Mouse (Mus musculus): Measurements from ENCODE around the gene Txndc11.

DNA sequence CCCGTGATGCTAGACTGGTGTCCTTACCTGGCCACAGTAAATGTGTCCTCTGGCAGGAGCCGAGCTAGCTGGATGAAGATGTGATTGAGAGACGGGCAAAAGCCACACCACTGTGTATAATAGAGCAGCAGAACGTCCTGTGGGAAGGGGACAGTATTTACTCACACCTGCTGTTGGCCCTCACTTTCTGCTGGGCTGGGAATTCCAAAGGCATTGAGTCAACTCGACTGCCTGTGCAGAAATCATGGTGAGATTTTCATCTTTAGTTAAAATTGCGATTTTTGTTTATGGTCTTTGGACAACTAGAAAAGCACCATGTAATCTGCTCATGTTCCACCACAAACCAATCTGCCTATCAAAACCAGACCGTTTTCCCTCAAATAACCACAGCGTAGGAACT, 50.3 kb downstream of the Txndc11 start:
- TF ChIP-seq POLR2A (IDR thresholded peaks at IDR 0.05; ENCODE audit: insufficient read length, low read depth), result no peak
- TF ChIP-seq MAX (IDR thresholded peaks at IDR 0.05; ENCODE audit: low read depth), result no peak
- peak in 1 of 3 experiments; percentile 34 for TF ChIP-seq MYOG (IDR thresholded peaks at IDR 0.05; ENCODE audit: control insufficient read depth in 1 of 3, insufficient read depth in 1 of 3, insufficient read length in 2 of 3, low read depth in 2 of 3)
- TF ChIP-seq POLR2AphosphoS2 (IDR thresholded peaks at IDR 0.05; ENCODE audit: insufficient read length, low read depth), result no peak
